Mouse (Mus musculus): ENCODE data around the gene Slc36a3.

DNA sequence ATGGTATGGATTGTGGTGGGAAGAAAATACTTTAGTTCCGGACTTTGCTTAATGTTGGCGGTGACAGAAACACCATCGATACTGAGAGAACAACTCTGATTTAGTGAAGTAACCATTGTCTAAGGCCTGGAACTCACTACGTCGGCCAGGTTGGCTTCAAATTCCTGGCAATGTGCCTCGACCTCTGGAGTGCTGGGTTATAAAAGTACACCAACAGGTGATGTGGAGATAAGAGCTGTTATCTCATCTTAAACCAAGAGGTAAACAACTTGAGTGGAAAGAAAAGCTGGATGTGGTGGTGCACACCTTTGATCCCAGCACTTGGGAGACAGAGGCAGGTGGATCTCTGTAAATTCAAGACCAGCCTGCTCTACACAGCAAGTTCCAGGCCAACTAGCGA lies 58.4 kb downstream of the Slc36a3 start:
- no peak for TF ChIP-seq POLR2A (IDR thresholded peaks at IDR 0.05; ENCODE audit: insufficient read depth, low read depth, low read length)
- TF ChIP-seq CTCF (IDR thresholded peaks at IDR 0.05), result no peak
- no peak for TF ChIP-seq EP300 (IDR thresholded peaks at IDR 0.05; ENCODE audit: insufficient read depth, low read depth, low read length)
